Mouse (Mus musculus): ENCODE data around the gene Pebp1.

GRCm38 (mm10) chr5:117241935-117242531 lies 45.4 kb downstream of the Pebp1 start:
- no peak for TF ChIP-seq POLR2A (IDR thresholded peaks at IDR 0.05; ENCODE audit: insufficient read length, low read depth)
- TF ChIP-seq USF1 (IDR thresholded peaks at IDR 0.05; ENCODE audit: low read depth) = no peak
- no peak for TF ChIP-seq MAX (IDR thresholded peaks at IDR 0.05; ENCODE audit: low read depth)
- no peak for TF ChIP-seq E2F4 (IDR thresholded peaks at IDR 0.05; ENCODE audit: insufficient read depth)
- no peak for TF ChIP-seq REST (IDR thresholded peaks at IDR 0.05; ENCODE audit: insufficient read depth, insufficient read length)
- TF ChIP-seq CEBPB (IDR thresholded peaks at IDR 0.05; ENCODE audit: insufficient read depth, poor library complexity, severe bottlenecking) = no peak
- TF ChIP-seq TCF3 (IDR thresholded peaks at IDR 0.05; ENCODE audit: insufficient read length, low read depth) = no peak

Data from myocyte (in vitro differentiated cells).